Mouse (Mus musculus) ES-Bruce4 (cell line): ENCODE measurements around the gene Ugt1a6b.

ENCODE experiments used
- CTCF ChIP-seq: IDR thresholded peaks from one replicate; pipeline ENCODE4 v1.8.1; 2011; ENCODE audit warnings: low read depth, low read length
- EP300 ChIP-seq: IDR thresholded peaks from 2 replicates; pipeline ENCODE4 v1.6.1; 2011; ENCODE audit warnings: low read depth, low read length; ENCODE audit not compliant: insufficient read depth
- POLR2A ChIP-seq: IDR thresholded peaks from one replicate; pipeline ENCODE4 v1.8.1; 2011; ENCODE audit warnings: low read length; ENCODE audit not compliant: insufficient read depth

GRCm38 (mm10) chr1:88234646-88235045, 131.6 kb downstream of the Ugt1a6b start:
- TF ChIP-seq CTCF (no peak), EP300 (no peak), POLR2A (no peak)
